Mouse (Mus musculus): Measurements from ENCODE around the gene Ppp2r5c. TPM values are rescaled to one million over a fixed set of nuclear protein-coding genes. Genes with fewer than 3 reads are reported as not detected.

Gene Ppp2r5c
- polyA plus RNA-seq, 1 experiment from 2014 or later, result 140 TPM

GRCm38 (mm10) chr12:110447306-110447705 lies 386 bp downstream of the Ppp2r5c start:
- peak; percentile 63 for ATAC-seq (ENCODE audit: low read depth)
- Histone ChIP-seq H3K9me3 (no peaks in the 10 kb centered on the region), H3K4me2 (peak overlapping the region; percentile 76), H3K36me3 (peaks cover 10% of the 10 kb centered on the region), H3K4me1 (replicated peaks) (peaks cover 22% of the 10 kb centered on the region), H3K27ac (replicated peaks) (peak overlapping the region; percentile 97), H3K27me3 (peaks cover 19% of the 10 kb centered on the region; the same call in 1 of the 2 replicates), H3K4me3 (peak overlapping the region; percentile 91), H3K9ac (peak overlapping the region; percentile 88)
- WGBS, result under 1% methylated on average over 39 of the region's 39 CpGs

GRCm38 (mm10) chr12:110448767-110449166 lies 1.8 kb downstream of the Ppp2r5c start:
- peaks cover 11% of the 10 kb centered on the region; the same call in 1 of the 2 replicates for H3K27me3 ChIP-seq
- peaks cover 10% of the 10 kb centered on the region for H3K36me3 ChIP-seq
- ATAC-seq (ENCODE audit: low read depth), result no peak
- 85% methylated on average over 10 of the region's 10 CpGs for WGBS
- H3K27ac ChIP-seq (replicated peaks), result no peak overlapping the region
- no peak overlapping the region for H3K4me3 ChIP-seq
- no peak overlapping the region; the same call in 1 of the 2 replicates for H3K9ac ChIP-seq
- peaks cover 22% of the 10 kb centered on the region for H3K4me1 ChIP-seq (replicated peaks)
- no peak overlapping the region for H3K4me2 ChIP-seq
- no peaks in the 10 kb centered on the region for H3K9me3 ChIP-seq

- no peaks in the 10 kb centered on the region for H3K9me3 ChIP-seq
- 13% methylated on average over 5 of the region's 5 CpGs for WGBS
- H3K4me1 ChIP-seq (replicated peaks), result 0 out of 2 replicates have a peak, but pooled peaks cover 3% of the 10 kb centered on the region
- H3K27ac ChIP-seq (replicated peaks), result no peak overlapping the region
- peak overlapping the region; percentile 8; the same call in 1 of the 2 replicates for H3K9ac ChIP-seq
- H3K4me3 ChIP-seq, result no peak overlapping the region
- H3K4me2 ChIP-seq, result no peak overlapping the region
- H3K27me3 ChIP-seq, result no peaks in the 10 kb centered on the region
- ATAC-seq (ENCODE audit: low read depth), result no peak
- peaks cover 10% of the 10 kb centered on the region for H3K36me3 ChIP-seq
Measured at GRCm38 (mm10) chr12:110454223-110454622, 7.3 kb downstream of the Ppp2r5c start.

GRCm38 (mm10) chr12:110456024-110456423 lies 9.1 kb downstream of the Ppp2r5c start:
- Histone ChIP-seq H3K27ac (replicated peaks) (no peak overlapping the region), H3K4me2 (no peak overlapping the region), H3K9me3 (no peaks in the 10 kb centered on the region), H3K27me3 (no peaks in the 10 kb centered on the region), H3K4me1 (replicated peaks) (0 out of 2 replicates have a peak, but pooled peaks cover 3% of the 10 kb centered on the region), H3K9ac (no peak overlapping the region), H3K4me3 (no peak overlapping the region), H3K36me3 (0 out of 2 replicates have a peak, but pooled peaks cover 4% of the 10 kb centered on the region)
- WGBS, result 83% methylated on average over 7 of the region's 7 CpGs
- ATAC-seq (ENCODE audit: low read depth), result no peak

GRCm38 (mm10) chr12:110458667-110459066 lies 11.7 kb downstream of the Ppp2r5c start:
- no peaks in the 10 kb centered on the region for H3K36me3 ChIP-seq
- no peaks in the 10 kb centered on the region for H3K27me3 ChIP-seq
- no peak overlapping the region for H3K4me2 ChIP-seq
- no peak overlapping the region for H3K9ac ChIP-seq
- WGBS, result 88% methylated on average over 6 of the region's 6 CpGs
- 0 out of 2 replicates have a peak, but pooled peaks cover 3% of the 10 kb centered on the region for H3K4me1 ChIP-seq (replicated peaks)
- ATAC-seq (ENCODE audit: low read depth), result no peak
- H3K4me3 ChIP-seq, result no peak overlapping the region
- no peaks in the 10 kb centered on the region for H3K9me3 ChIP-seq
- no peak overlapping the region for H3K27ac ChIP-seq (replicated peaks)

GRCm38 (mm10) chr12:110460418-110461300 lies 13.7 kb downstream of the Ppp2r5c start:
- H3K9ac ChIP-seq, result no peak overlapping the region
- H3K36me3 ChIP-seq, result no peaks in the 10 kb centered on the region
- H3K27ac ChIP-seq (replicated peaks), result no peak overlapping the region
- no peak for ATAC-seq (ENCODE audit: low read depth)
- H3K4me3 ChIP-seq, result no peak overlapping the region
- no peak overlapping the region for H3K4me2 ChIP-seq
- no peaks in the 10 kb centered on the region for H3K9me3 ChIP-seq
- 88% methylated on average over 18 of the region's 18 CpGs for WGBS
- H3K4me1 ChIP-seq (replicated peaks), result no peaks in the 10 kb centered on the region
- no peaks in the 10 kb centered on the region for H3K27me3 ChIP-seq

GRCm38 (mm10) chr12:110463711-110464110 lies 16.8 kb downstream of the Ppp2r5c start:
- Histone ChIP-seq H3K4me3 (no peak overlapping the region), H3K27ac (replicated peaks) (no peak overlapping the region), H3K9ac (no peak overlapping the region), H3K4me2 (no peak overlapping the region), H3K9me3 (no peaks in the 10 kb centered on the region), H3K4me1 (replicated peaks) (no peaks in the 10 kb centered on the region), H3K36me3 (peaks cover 27% of the 10 kb centered on the region), H3K27me3 (no peaks in the 10 kb centered on the region)
- 78% methylated on average over 8 of the region's 8 CpGs for WGBS
- ATAC-seq (ENCODE audit: low read depth), result no peak

GRCm38 (mm10) chr12:110471426-110471825 lies 24.5 kb downstream of the Ppp2r5c start:
- Histone ChIP-seq H3K27me3 (no peaks in the 10 kb centered on the region), H3K9ac (no peak overlapping the region), H3K4me1 (replicated peaks) (no peaks in the 10 kb centered on the region), H3K4me2 (no peak overlapping the region), H3K27ac (replicated peaks) (no peak overlapping the region), H3K36me3 (peaks cover 36% of the 10 kb centered on the region), H3K9me3 (no peaks in the 10 kb centered on the region), H3K4me3 (no peak overlapping the region)
- WGBS, result 88% methylated on average over 3 of the region's 3 CpGs
- no peak for ATAC-seq (ENCODE audit: low read depth)

GRCm38 (mm10) chr12:110472247-110472646 lies 25.3 kb downstream of the Ppp2r5c start:
- Histone ChIP-seq H3K4me3 (no peak overlapping the region), H3K27ac (replicated peaks) (no peak overlapping the region), H3K36me3 (peaks cover 30% of the 10 kb centered on the region), H3K4me2 (no peak overlapping the region), H3K4me1 (replicated peaks) (no peaks in the 10 kb centered on the region), H3K9me3 (no peaks in the 10 kb centered on the region), H3K9ac (no peak overlapping the region), H3K27me3 (no peaks in the 10 kb centered on the region)
- WGBS, result 79% methylated on average over 3 of the region's 3 CpGs
- no peak for ATAC-seq (ENCODE audit: low read depth)

- H3K9ac ChIP-seq, result no peak overlapping the region
- WGBS, result 75% methylated on average over 8 of the region's 8 CpGs
- H3K4me2 ChIP-seq, result no peak overlapping the region
- no peaks in the 10 kb centered on the region for H3K9me3 ChIP-seq
- no peak overlapping the region for H3K27ac ChIP-seq (replicated peaks)
- peaks cover 17% of the 10 kb centered on the region for H3K36me3 ChIP-seq
- no peak overlapping the region for H3K4me3 ChIP-seq
- no peak for ATAC-seq (ENCODE audit: low read depth)
- no peaks in the 10 kb centered on the region for H3K27me3 ChIP-seq
- no peaks in the 10 kb centered on the region for H3K4me1 ChIP-seq (replicated peaks)
Measured at GRCm38 (mm10) chr12:110474497-110474896, 27.6 kb downstream of the Ppp2r5c start.

- Histone ChIP-seq H3K27ac (replicated peaks) (no peak overlapping the region), H3K36me3 (0 out of 2 replicates have a peak, but pooled peaks cover 9% of the 10 kb centered on the region), H3K4me2 (no peak overlapping the region), H3K4me1 (replicated peaks) (no peaks in the 10 kb centered on the region), H3K27me3 (no peaks in the 10 kb centered on the region), H3K9me3 (no peaks in the 10 kb centered on the region), H3K4me3 (no peak overlapping the region), H3K9ac (no peak overlapping the region)
- ATAC-seq (ENCODE audit: low read depth), result no peak
- WGBS, result 81% methylated on average over 9 of the region's 9 CpGs
Measured at GRCm38 (mm10) chr12:110476561-110476960, 29.6 kb downstream of the Ppp2r5c start.

- ATAC-seq (ENCODE audit: low read depth), result no peak
- H3K36me3 ChIP-seq, result 0 out of 2 replicates have a peak, but pooled peaks cover 9% of the 10 kb centered on the region
- no peaks in the 10 kb centered on the region for H3K4me1 ChIP-seq (replicated peaks)
- H3K9me3 ChIP-seq, result no peaks in the 10 kb centered on the region
- no peak overlapping the region for H3K4me3 ChIP-seq
- WGBS, result 88% methylated on average over 8 of the region's 8 CpGs
- no peak overlapping the region for H3K4me2 ChIP-seq
- no peaks in the 10 kb centered on the region for H3K27me3 ChIP-seq
- no peak overlapping the region for H3K27ac ChIP-seq (replicated peaks)
- no peak overlapping the region for H3K9ac ChIP-seq
Measured at GRCm38 (mm10) chr12:110477906-110478305, 31.0 kb downstream of the Ppp2r5c start.
